Mouse (Mus musculus) forebrain, embryonic 13.5 days (tissue): Measurements from ENCODE around the gene Plekha6. TPM values are rescaled to one million over a fixed set of nuclear protein-coding genes. Genes with fewer than 3 reads are reported as not detected.

Experiments used
- ATAC-seq: fragments of 200-750 bp; cut with Nextera tagmentation; 2 replicates; pipeline ENCODE4 v1.8.0; 2017
- H3K27ac ChIP-seq: fragments of 300-500 bp; sonication (generic); 2 replicates; pipeline ENCODE4 v1.5.1; 2015; ENCODE audit warnings: inconsistent platforms, mild to moderate bottlenecking, moderate library complexity
- H3K27me3 ChIP-seq: fragments of 300-500 bp; sonication (generic); 2 replicates; pipeline ENCODE4 v1.6.1; 2015; ENCODE audit warnings: mild to moderate bottlenecking, inconsistent platforms
- H3K36me3 ChIP-seq: fragments of 300-500 bp; sonication (generic); 2 replicates; pipeline ENCODE4 v1.6.1; 2015; ENCODE audit warnings: mild to moderate bottlenecking, inconsistent platforms; ENCODE audit not compliant: poor library complexity, severe bottlenecking
- H3K4me1 ChIP-seq: fragments of 300-500 bp; sonication (generic); 2 replicates; pipeline ENCODE4 v1.6.1; 2015; ENCODE audit warnings: inconsistent platforms
- H3K4me2 ChIP-seq: fragments of 300-500 bp; sonication (generic); 2 replicates; pipeline ENCODE4 v1.6.1; 2015; ENCODE audit warnings: inconsistent platforms, mild to moderate bottlenecking, moderate library complexity
- H3K4me3 ChIP-seq: fragments of 300-500 bp; sonication (generic); 2 replicates; pipeline ENCODE4 v1.5.1; 2015; ENCODE audit warnings: mild to moderate bottlenecking, inconsistent platforms
- H3K9ac ChIP-seq: fragments of 300-500 bp; sonication (generic); 2 replicates; pipeline ENCODE4 v1.6.1; 2015; ENCODE audit warnings: mild to moderate bottlenecking, inconsistent platforms
- H3K9me3 ChIP-seq: fragments of 300-500 bp; sonication (generic); replicated peaks from 2 replicates; pipeline ENCODE4 v1.6.1; 2016; ENCODE audit warnings: inconsistent platforms
- WGBS: fragments of 180-500 bp; shearing (Covaris S2); methylation state at CpG from one replicate; pipeline ENCODE4 v1.1.7; 2015; 5-methylcytosine and 5-hydroxymethylcytosine counted together
- polyA plus RNA-seq: library from polyadenylated mRNA; unstranded; fragments of >200 nt; fragmentation: Nextera tagmentation; extraction: Ambion mirVana; gene quantifications from 2 replicates; pipeline ENCODE4 v1.2.1, GENCODE M21; 2015

Gene Plekha6
- polyA plus RNA-seq, 1 experiment from 2014 or later: 14.9 TPM

- peak overlapping the region; percentile 51 for H3K9ac ChIP-seq
- no peak overlapping the region for H3K4me3 ChIP-seq
- peak overlapping the region; percentile 67 for H3K27ac ChIP-seq
- WGBS: 21% methylated on average over 17 of the region's 17 CpGs
- 0 out of 2 replicates have a peak, but pooled peaks have one; percentile 39 for ATAC-seq
- no peaks in the 10 kb centered on the region for H3K9me3 ChIP-seq
- H3K27me3 ChIP-seq: peaks cover 15% of the 10 kb centered on the region
- peak overlapping the region; percentile 38; the same call in 1 of the 2 replicates for H3K4me2 ChIP-seq
- peaks cover 38% of the 10 kb centered on the region for H3K4me1 ChIP-seq
- H3K36me3 ChIP-seq: no peaks in the 10 kb centered on the region
Measured at GRCm38 (mm10) chr1:133209901-133210516, 46.0 kb downstream of the Plekha6 start.

GRCm38 (mm10) chr1:133210766-133211165, 46.8 kb downstream of the Plekha6 start:
- Histone ChIP-seq H3K9ac (no peak overlapping the region; the same call in 1 of the 2 replicates), H3K36me3 (no peaks in the 10 kb centered on the region), H3K4me2 (0 out of 2 replicates have a peak overlapping the region, but pooled peaks have one; percentile 10), H3K27me3 (peaks cover 11% of the 10 kb centered on the region), H3K4me1 (peaks cover 46% of the 10 kb centered on the region), H3K4me3 (no peak overlapping the region), H3K9me3 (no peaks in the 10 kb centered on the region), H3K27ac (peak overlapping the region; percentile 67; the same call in 1 of the 2 replicates)
- no peak for ATAC-seq
- 70% methylated on average over 7 of the region's 7 CpGs for WGBS

- H3K27me3 ChIP-seq: peaks cover 9% of the 10 kb centered on the region; the same call in 1 of the 2 replicates
- ATAC-seq: no peak
- no peak overlapping the region for H3K4me3 ChIP-seq
- H3K27ac ChIP-seq: no peak overlapping the region
- peaks cover 59% of the 10 kb centered on the region for H3K4me1 ChIP-seq
- H3K9ac ChIP-seq: no peak overlapping the region; the same call in 1 of the 2 replicates
- H3K9me3 ChIP-seq: no peaks in the 10 kb centered on the region
- no peaks in the 10 kb centered on the region for H3K36me3 ChIP-seq
- WGBS: 77% methylated on average over 4 of the region's 4 CpGs
- no peak overlapping the region for H3K4me2 ChIP-seq
Measured at GRCm38 (mm10) chr1:133212273-133212672, 48.3 kb downstream of the Plekha6 start.

GRCm38 (mm10) chr1:133213098-133213497, 49.1 kb downstream of the Plekha6 start:
- no peak for ATAC-seq
- no peaks in the 10 kb centered on the region for H3K9me3 ChIP-seq
- no peaks in the 10 kb centered on the region for H3K36me3 ChIP-seq
- WGBS: 84% methylated on average over 7 of the region's 7 CpGs
- peaks cover 54% of the 10 kb centered on the region for H3K4me1 ChIP-seq
- H3K4me2 ChIP-seq: no peak overlapping the region
- 0 out of 2 replicates have a peak overlapping the region, but pooled peaks have one; percentile 16 for H3K9ac ChIP-seq
- no peak overlapping the region for H3K27ac ChIP-seq
- no peak overlapping the region for H3K4me3 ChIP-seq
- peaks cover 9% of the 10 kb centered on the region; the same call in 1 of the 2 replicates for H3K27me3 ChIP-seq

- Histone ChIP-seq H3K27me3 (peaks cover 9% of the 10 kb centered on the region; the same call in 1 of the 2 replicates), H3K4me3 (no peak overlapping the region), H3K27ac (no peak overlapping the region), H3K4me2 (no peak overlapping the region), H3K36me3 (no peaks in the 10 kb centered on the region), H3K4me1 (peaks cover 49% of the 10 kb centered on the region), H3K9me3 (no peaks in the 10 kb centered on the region), H3K9ac (no peak overlapping the region)
- 98% methylated on average over 4 of the region's 4 CpGs for WGBS
- no peak for ATAC-seq
Measured at GRCm38 (mm10) chr1:133213901-133214300, 49.9 kb downstream of the Plekha6 start.

GRCm38 (mm10) chr1:133214672-133215359, 50.8 kb downstream of the Plekha6 start:
- Histone ChIP-seq H3K27me3 (peaks cover 9% of the 10 kb centered on the region; the same call in 1 of the 2 replicates), H3K4me1 (peaks cover 40% of the 10 kb centered on the region), H3K36me3 (no peaks in the 10 kb centered on the region), H3K9me3 (no peaks in the 10 kb centered on the region), H3K4me3 (no peak overlapping the region), H3K27ac (peak overlapping the region; percentile 12; the same call in 1 of the 2 replicates), H3K4me2 (no peak overlapping the region), H3K9ac (no peak overlapping the region)
- 70% methylated on average over 7 of the region's 7 CpGs for WGBS
- ATAC-seq: no peak; the same call in 1 of the 2 replicates

GRCm38 (mm10) chr1:133215360-133215700, 51.3 kb downstream of the Plekha6 start:
- H3K9ac ChIP-seq: no peak overlapping the region
- peak overlapping the region; percentile 12; the same call in 1 of the 2 replicates for H3K27ac ChIP-seq
- no peak; the same call in 1 of the 2 replicates for ATAC-seq
- H3K36me3 ChIP-seq: no peaks in the 10 kb centered on the region
- H3K4me2 ChIP-seq: no peak overlapping the region
- peaks cover 9% of the 10 kb centered on the region; the same call in 1 of the 2 replicates for H3K27me3 ChIP-seq
- peaks cover 35% of the 10 kb centered on the region for H3K4me1 ChIP-seq
- H3K4me3 ChIP-seq: no peak overlapping the region
- WGBS: 77% methylated on average over 3 of the region's 3 CpGs
- no peaks in the 10 kb centered on the region for H3K9me3 ChIP-seq

- Histone ChIP-seq H3K27ac (no peak overlapping the region), H3K9ac (no peak overlapping the region), H3K27me3 (peaks cover 8% of the 10 kb centered on the region; the same call in 1 of the 2 replicates), H3K4me1 (peaks cover 30% of the 10 kb centered on the region), H3K9me3 (no peaks in the 10 kb centered on the region), H3K4me3 (no peak overlapping the region), H3K4me2 (no peak overlapping the region), H3K36me3 (no peaks in the 10 kb centered on the region)
- 81% methylated on average over 10 of the region's 10 CpGs for WGBS
- no peak for ATAC-seq
Measured at GRCm38 (mm10) chr1:133215753-133216152, 51.7 kb downstream of the Plekha6 start.

GRCm38 (mm10) chr1:133217031-133217430, 53.0 kb downstream of the Plekha6 start:
- H3K27ac ChIP-seq: 0 out of 2 replicates have a peak overlapping the region, but pooled peaks have one; percentile 19
- peaks cover 5% of the 10 kb centered on the region; the same call in 1 of the 2 replicates for H3K27me3 ChIP-seq
- H3K4me1 ChIP-seq: peaks cover 31% of the 10 kb centered on the region
- H3K9me3 ChIP-seq: no peaks in the 10 kb centered on the region
- no peak for ATAC-seq
- no peak overlapping the region for H3K4me2 ChIP-seq
- H3K9ac ChIP-seq: 0 out of 2 replicates have a peak overlapping the region, but pooled peaks have one; percentile 8
- H3K36me3 ChIP-seq: no peaks in the 10 kb centered on the region
- no peak overlapping the region for H3K4me3 ChIP-seq
- WGBS: 57% methylated on average over 5 of the region's 5 CpGs

- Histone ChIP-seq H3K4me3 (no peak overlapping the region), H3K27ac (no peak overlapping the region), H3K4me2 (no peak overlapping the region), H3K9ac (no peak overlapping the region), H3K27me3 (peaks cover 5% of the 10 kb centered on the region; the same call in 1 of the 2 replicates), H3K36me3 (no peaks in the 10 kb centered on the region), H3K4me1 (peaks cover 45% of the 10 kb centered on the region), H3K9me3 (no peaks in the 10 kb centered on the region)
- no peak for ATAC-seq
- 80% methylated on average over 1 of the region's 1 CpGs for WGBS
Measured at GRCm38 (mm10) chr1:133219106-133219505, 55.1 kb downstream of the Plekha6 start.

- no peak overlapping the region for H3K9ac ChIP-seq
- no peak overlapping the region for H3K4me3 ChIP-seq
- no peaks in the 10 kb centered on the region for H3K36me3 ChIP-seq
- 82% methylated on average over 3 of the region's 3 CpGs for WGBS
- no peak overlapping the region for H3K4me2 ChIP-seq
- peaks cover 6% of the 10 kb centered on the region; the same call in 1 of the 2 replicates for H3K27me3 ChIP-seq
- H3K4me1 ChIP-seq: peaks cover 43% of the 10 kb centered on the region
- no peak for ATAC-seq
- H3K9me3 ChIP-seq: no peaks in the 10 kb centered on the region
- H3K27ac ChIP-seq: no peak overlapping the region
Measured at GRCm38 (mm10) chr1:133221459-133221858, 57.4 kb downstream of the Plekha6 start.

- Histone ChIP-seq H3K27me3 (peaks cover 6% of the 10 kb centered on the region; the same call in 1 of the 2 replicates), H3K4me1 (peaks cover 47% of the 10 kb centered on the region), H3K9me3 (no peaks in the 10 kb centered on the region), H3K27ac (0 out of 2 replicates have a peak overlapping the region, but pooled peaks have one; percentile 25), H3K4me2 (no peak overlapping the region), H3K4me3 (no peak overlapping the region), H3K36me3 (no peaks in the 10 kb centered on the region), H3K9ac (no peak overlapping the region)
- 33% methylated on average over 6 of the region's 6 CpGs for WGBS
- peak; percentile 28; the same call in 1 of the 2 replicates for ATAC-seq
Measured at GRCm38 (mm10) chr1:133222445-133222995, 58.5 kb downstream of the Plekha6 start.
